Mouse (Mus musculus): ENCODE data around the gene 1520401A03Rik. TPM values are rescaled to one million over a fixed set of nuclear protein-coding genes. Genes with fewer than 3 reads are reported as not detected.
A peak's percentile ranks its signal among the peaks of the same experiment; 100 is the strongest.

The 1520401A03Rik gene
- polyA plus RNA-seq, 1 experiment, result 0.06 TPM

- no peak for TF ChIP-seq GATA1 (IDR thresholded peaks at IDR 0.05; ENCODE audit: low read length)
- no peak for TF ChIP-seq TAL1 (IDR thresholded peaks at IDR 0.05; ENCODE audit: low read length)
- H3K36me3 ChIP-seq (ENCODE audit: control insufficient read depth), result peaks cover 35% of the 10 kb centered on the region
- H3K27me3 ChIP-seq (ENCODE audit: control insufficient read depth), result peaks cover 73% of the 10 kb centered on the region
- peaks cover 44% of the 10 kb centered on the region for H3K4me1 ChIP-seq (ENCODE audit: control insufficient read depth)
- peak overlapping the region; percentile 75 for H3K4me3 ChIP-seq (replicated peaks)
- H3K9me3 ChIP-seq (ENCODE audit: control insufficient read depth, low read length), result peaks cover 16% of the 10 kb centered on the region; the same call in 1 of the 2 replicates
Measured at GRCm38 (mm10) chr17:23739202-23740135, 16.9 kb upstream of the 1520401A03Rik start.

DNA sequence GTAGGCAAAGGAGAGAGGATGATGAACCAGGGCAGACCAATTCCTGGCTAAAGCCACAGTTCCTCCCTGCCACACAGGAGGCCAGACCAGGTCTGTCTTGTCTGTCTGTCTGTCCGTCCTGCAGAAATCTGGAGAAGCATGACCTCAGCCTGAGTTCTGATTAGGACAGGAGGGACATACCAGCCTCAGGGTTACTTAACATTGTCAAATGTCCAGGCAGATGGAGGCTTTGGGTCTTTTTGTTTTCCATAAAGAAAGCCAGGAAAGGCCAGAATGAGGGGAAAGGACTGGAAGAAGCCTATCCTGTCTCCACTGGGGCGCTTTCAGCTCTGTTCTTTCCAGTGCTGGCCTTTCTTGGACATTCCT is 16.2 kb upstream of the 1520401A03Rik start:
- Histone ChIP-seq H3K27me3 (ENCODE audit: control insufficient read depth) (peaks cover 67% of the 10 kb centered on the region), H3K36me3 (ENCODE audit: control insufficient read depth) (peaks cover 41% of the 10 kb centered on the region), H3K9me3 (ENCODE audit: control insufficient read depth, low read length) (peaks cover 15% of the 10 kb centered on the region; the same call in 1 of the 2 replicates), H3K4me1 (ENCODE audit: control insufficient read depth) (peaks cover 44% of the 10 kb centered on the region), H3K4me3 (replicated peaks) (peak overlapping the region; percentile 75)
- no peak for TF ChIP-seq TAL1 (IDR thresholded peaks at IDR 0.05; ENCODE audit: low read length)
- TF ChIP-seq GATA1 (IDR thresholded peaks at IDR 0.05; ENCODE audit: low read length), result no peak

DNA sequence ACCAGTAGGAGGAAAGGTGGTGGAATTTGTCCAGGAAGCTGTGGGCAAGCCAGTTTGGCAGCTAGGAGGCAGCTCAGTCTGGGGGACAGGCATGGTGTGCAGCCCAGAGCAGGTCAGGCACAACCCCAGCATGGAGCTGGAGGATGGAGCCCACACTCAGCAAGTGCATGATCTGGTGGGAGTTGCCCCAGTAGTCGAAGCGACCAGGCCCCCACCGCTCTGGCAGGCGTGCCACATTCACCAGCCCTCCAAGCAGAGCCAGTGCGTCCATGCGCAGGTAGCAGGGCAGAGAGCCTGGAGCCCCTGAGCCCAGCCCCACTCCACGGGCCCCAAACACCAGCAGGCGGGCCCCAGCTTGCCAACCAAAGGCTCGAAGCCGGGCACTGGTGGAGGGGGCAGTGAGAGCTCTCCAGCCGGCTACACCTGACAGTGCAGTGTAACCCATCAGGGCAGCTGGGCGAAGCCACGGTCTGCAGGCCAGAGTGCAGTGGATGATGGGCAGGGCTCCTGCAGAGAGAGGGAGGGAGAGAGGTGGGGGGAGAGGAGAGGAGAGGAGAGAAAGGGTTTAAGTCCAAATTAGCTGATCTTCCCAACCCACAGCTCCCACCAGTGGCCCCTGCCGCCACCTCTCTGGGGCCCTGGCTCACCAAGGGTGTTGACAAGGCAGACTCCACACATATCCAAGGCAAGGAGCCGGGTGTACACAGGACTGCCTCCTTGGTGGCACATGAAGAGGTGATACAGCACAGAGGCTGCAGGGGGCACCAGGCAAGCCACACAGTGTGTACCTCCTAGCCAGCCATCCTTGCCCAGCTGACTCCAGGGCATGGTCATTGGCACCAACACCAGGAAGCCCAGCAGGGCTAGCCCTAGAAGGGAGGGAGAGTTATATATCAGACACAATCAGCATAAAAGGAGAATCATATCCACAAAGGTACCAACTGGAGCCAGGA is 15.2 kb upstream of the 1520401A03Rik start:
- H3K36me3 ChIP-seq (ENCODE audit: control insufficient read depth), result peaks cover 51% of the 10 kb centered on the region
- peaks cover 12% of the 10 kb centered on the region; the same call in 1 of the 2 replicates for H3K9me3 ChIP-seq (ENCODE audit: control insufficient read depth, low read length)
- H3K27me3 ChIP-seq (ENCODE audit: control insufficient read depth), result peaks cover 56% of the 10 kb centered on the region
- H3K4me3 ChIP-seq (replicated peaks), result no peak overlapping the region
- TF ChIP-seq GATA1 (IDR thresholded peaks at IDR 0.05; ENCODE audit: low read length) (no peak), TAL1 (IDR thresholded peaks at IDR 0.05; ENCODE audit: low read length) (no peak)
- H3K4me1 ChIP-seq (ENCODE audit: control insufficient read depth), result peaks cover 44% of the 10 kb centered on the region

DNA sequence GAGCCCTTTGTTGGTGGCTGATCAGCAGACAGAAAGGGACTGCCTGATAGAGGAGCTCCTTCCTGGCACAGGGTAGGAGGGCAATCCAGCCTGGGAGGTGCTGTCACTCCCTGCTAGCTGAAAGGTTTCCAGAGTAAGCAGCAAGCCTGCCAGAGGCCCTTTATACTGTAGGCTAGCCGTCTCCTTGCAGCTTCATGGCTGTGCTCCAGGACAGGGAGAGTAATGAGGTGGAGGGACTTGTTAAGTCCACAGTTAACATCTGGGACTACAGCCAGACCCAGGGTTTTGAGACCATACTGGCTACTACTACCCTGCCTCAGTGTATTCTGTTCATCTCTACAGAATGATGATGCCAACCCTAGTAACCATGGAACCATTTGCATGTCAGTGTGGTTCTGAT is 11.8 kb upstream of the 1520401A03Rik start:
- TF ChIP-seq GATA1 (IDR thresholded peaks at IDR 0.05; ENCODE audit: low read length) (no peak), TAL1 (IDR thresholded peaks at IDR 0.05; ENCODE audit: low read length) (no peak)
- Histone ChIP-seq H3K36me3 (ENCODE audit: control insufficient read depth) (peaks cover 61% of the 10 kb centered on the region), H3K4me1 (ENCODE audit: control insufficient read depth) (peaks cover 16% of the 10 kb centered on the region), H3K27me3 (ENCODE audit: control insufficient read depth) (peaks cover 22% of the 10 kb centered on the region), H3K4me3 (replicated peaks) (no peak overlapping the region), H3K9me3 (ENCODE audit: control insufficient read depth, low read length) (no peaks in the 10 kb centered on the region; the same call in 1 of the 2 replicates)

DNA sequence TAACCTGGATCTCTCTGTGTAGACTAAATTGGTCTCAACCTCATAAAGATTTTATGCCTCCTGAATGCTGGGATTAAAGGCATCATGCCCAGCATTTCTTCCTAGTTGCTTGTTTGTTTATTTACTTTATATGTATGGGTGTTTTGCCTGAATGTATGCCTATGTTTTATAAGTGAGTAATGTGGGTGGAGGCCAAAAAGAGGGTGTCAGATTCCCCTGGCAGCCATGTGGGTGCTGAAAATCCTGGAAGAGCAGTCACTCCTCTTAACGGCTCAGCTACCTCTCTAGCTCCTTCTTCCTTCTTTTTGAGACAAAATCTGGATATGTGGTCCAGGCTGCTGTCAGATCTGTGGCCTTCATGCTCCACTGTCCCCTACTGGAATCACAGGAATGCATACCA is 7.9 kb upstream of the 1520401A03Rik start:
- H3K4me3 ChIP-seq (replicated peaks), result no peak overlapping the region
- no peaks in the 10 kb centered on the region for H3K27me3 ChIP-seq (ENCODE audit: control insufficient read depth)
- no peaks in the 10 kb centered on the region for H3K9me3 ChIP-seq (ENCODE audit: control insufficient read depth, low read length)
- no peak for TF ChIP-seq TAL1 (IDR thresholded peaks at IDR 0.05; ENCODE audit: low read length)
- TF ChIP-seq GATA1 (IDR thresholded peaks at IDR 0.05; ENCODE audit: low read length), result no peak
- H3K36me3 ChIP-seq (ENCODE audit: control insufficient read depth), result peaks cover 37% of the 10 kb centered on the region
- peaks cover 26% of the 10 kb centered on the region for H3K4me1 ChIP-seq (ENCODE audit: control insufficient read depth)

DNA sequence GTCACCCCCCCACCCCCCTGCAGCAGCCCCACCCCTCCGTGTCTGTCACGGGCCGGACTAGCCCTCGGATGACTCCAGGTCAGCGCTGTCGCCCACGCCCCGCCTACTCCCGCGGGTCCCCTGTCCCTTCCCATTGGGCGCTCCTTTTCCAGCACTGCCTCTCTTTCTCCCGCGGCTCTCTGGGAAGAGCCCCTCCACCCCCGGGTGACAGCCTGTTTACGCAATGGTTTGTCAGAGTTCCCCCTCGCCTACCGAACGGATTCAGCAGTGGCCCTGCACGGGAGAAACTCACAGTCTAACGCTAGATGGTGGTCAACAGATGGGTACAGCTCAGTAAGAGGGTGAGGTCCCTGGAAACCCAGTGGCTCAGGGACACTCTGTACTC is 4.2 kb upstream of the 1520401A03Rik start:
- no peaks in the 10 kb centered on the region; the same call in 1 of the 2 replicates for H3K27me3 ChIP-seq (ENCODE audit: control insufficient read depth)
- no peak for TF ChIP-seq TAL1 (IDR thresholded peaks at IDR 0.05; ENCODE audit: low read length)
- TF ChIP-seq GATA1 (IDR thresholded peaks at IDR 0.05; ENCODE audit: low read length), result no peak
- no peaks in the 10 kb centered on the region for H3K9me3 ChIP-seq (ENCODE audit: control insufficient read depth, low read length)
- peaks cover 30% of the 10 kb centered on the region for H3K4me1 ChIP-seq (ENCODE audit: control insufficient read depth)
- H3K4me3 ChIP-seq (replicated peaks), result peak overlapping the region; percentile 90
- H3K36me3 ChIP-seq (ENCODE audit: control insufficient read depth), result peaks cover 2% of the 10 kb centered on the region

DNA sequence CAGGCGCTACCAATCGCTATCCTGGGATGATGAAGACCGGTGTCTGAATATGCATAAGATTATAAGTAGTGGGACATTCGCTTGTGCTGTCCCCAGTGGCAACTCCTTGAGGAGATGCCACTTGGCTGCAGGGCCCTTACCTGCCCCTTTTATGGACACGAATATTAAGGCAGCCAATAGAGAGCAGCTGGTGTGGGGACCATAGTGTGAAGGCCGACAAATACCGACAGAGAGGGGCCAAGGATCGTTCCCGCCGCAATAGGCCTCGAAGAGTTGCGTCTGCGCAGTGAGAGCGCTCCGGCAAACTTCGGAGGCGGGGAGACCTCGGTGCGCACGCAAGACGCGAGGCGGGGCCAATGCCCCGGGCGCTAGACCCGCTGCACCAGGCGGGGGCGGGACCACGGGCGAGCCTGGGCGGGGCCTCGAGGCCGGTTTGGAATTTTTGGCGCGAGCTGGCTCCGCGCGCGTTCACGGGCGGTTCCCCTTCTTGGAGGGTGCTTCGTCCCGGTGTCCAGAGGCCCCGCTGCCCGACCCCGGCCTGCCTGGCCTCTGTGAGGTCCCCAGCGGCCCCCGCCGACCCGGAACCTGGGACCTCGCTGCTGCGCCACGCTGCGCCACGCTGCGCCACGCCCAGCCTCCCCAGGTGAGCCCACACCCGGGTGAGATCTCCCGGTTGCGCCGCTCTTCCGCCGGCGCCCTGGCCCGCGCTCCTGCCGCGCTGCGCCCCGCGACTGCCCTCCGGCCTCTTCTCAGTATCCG is 3.6 kb upstream of the 1520401A03Rik start, which contains the start of gene Pkmyt1:
TSS of gene Pkmyt1 (plus strand) at position 338 of the 759 bp plus-strand sequence.
- Histone ChIP-seq H3K4me3 (replicated peaks) (peak within 1 kb of the TSS; percentile 90), H3K4me1 (ENCODE audit: control insufficient read depth) (peaks cover 30% of the 10 kb centered on the region), H3K9me3 (ENCODE audit: control insufficient read depth, low read length) (no peaks in the 10 kb centered on the region), H3K27me3 (ENCODE audit: control insufficient read depth) (no peaks in the 10 kb centered on the region; the same call in 1 of the 2 replicates), H3K36me3 (ENCODE audit: control insufficient read depth) (peaks cover 2% of the 10 kb centered on the region)
- TF ChIP-seq TAL1 (IDR thresholded peaks at IDR 0.05; ENCODE audit: low read length), result no peak

DNA sequence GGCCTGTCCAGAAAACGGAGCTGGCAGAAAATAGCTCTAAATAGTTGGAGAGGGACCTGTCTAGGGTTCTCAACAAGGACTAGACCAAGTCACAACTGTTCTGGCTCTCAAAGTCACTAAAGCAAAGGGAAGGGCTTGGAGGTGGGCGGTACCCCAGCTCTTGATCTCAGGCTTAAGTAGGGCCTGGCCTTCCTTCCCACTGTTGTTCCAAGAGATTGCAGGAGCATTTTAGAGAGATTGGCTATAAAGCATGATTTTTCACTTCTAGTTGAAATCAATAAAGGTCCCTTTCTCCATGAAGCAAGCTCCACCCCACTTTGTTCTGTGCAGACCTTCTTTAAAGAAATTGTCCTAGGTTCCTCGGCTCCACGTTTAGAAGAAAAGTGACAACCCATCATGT is 2.9 kb upstream of the 1520401A03Rik start:
- peaks cover 30% of the 10 kb centered on the region for H3K4me1 ChIP-seq (ENCODE audit: control insufficient read depth)
- TF ChIP-seq GATA1 (IDR thresholded peaks at IDR 0.05; ENCODE audit: low read length) (no peak), TAL1 (IDR thresholded peaks at IDR 0.05; ENCODE audit: low read length) (no peak)
- peaks cover 2% of the 10 kb centered on the region for H3K36me3 ChIP-seq (ENCODE audit: control insufficient read depth)
- H3K4me3 ChIP-seq (replicated peaks), result peak overlapping the region; percentile 90
- H3K27me3 ChIP-seq (ENCODE audit: control insufficient read depth), result no peaks in the 10 kb centered on the region; the same call in 1 of the 2 replicates
- no peaks in the 10 kb centered on the region for H3K9me3 ChIP-seq (ENCODE audit: control insufficient read depth, low read length)
